Mouse (Mus musculus) kidney, embryonic 16.5 days (tissue): ENCODE data around the gene Tm7sf2. TPM values are rescaled to one million over a fixed set of nuclear protein-coding genes. Genes with fewer than 3 reads are reported as not detected.

Experiments
- ATAC-seq: fragments of 200-750 bp; cut with Nextera tagmentation; 2 replicates; pipeline ENCODE4 v1.8.0; 2017; ENCODE audit warnings: moderate TSS enrichment; ENCODE audit not compliant: low FRiP score, low TSS enrichment
- H3K27ac ChIP-seq: fragments of 300-500 bp; sonication (generic); 2 replicates; pipeline ENCODE4 v1.5.1; 2014; ENCODE audit warnings: low read length
- H3K27me3 ChIP-seq: fragments of 300-500 bp; sonication (generic); 2 replicates; pipeline ENCODE4 v1.6.1; 2014; ENCODE audit warnings: low read length, control low read depth, mixed read lengths; ENCODE audit not compliant: insufficient read depth
- H3K36me3 ChIP-seq: fragments of 300-500 bp; sonication (generic); 2 replicates; pipeline ENCODE4 v1.6.1; 2014; ENCODE audit warnings: low read length, control low read depth, mixed read lengths; ENCODE audit not compliant: insufficient read depth
- H3K4me1 ChIP-seq: fragments of 300-500 bp; sonication (generic); 2 replicates; pipeline ENCODE4 v1.6.1; 2014; ENCODE audit warnings: low read length, control low read depth, mixed read lengths; ENCODE audit not compliant: insufficient read depth
- H3K4me2 ChIP-seq: fragments of 300-500 bp; sonication (generic); replicated peaks from 2 replicates; pipeline ENCODE4 v1.6.1; 2014; ENCODE audit warnings: low read depth, low read length
- H3K4me3 ChIP-seq: fragments of 300-500 bp; sonication (generic); 2 replicates; pipeline ENCODE4 v1.5.1; 2014; ENCODE audit warnings: mild to moderate bottlenecking, low read length
- H3K9ac ChIP-seq: fragments of 300-500 bp; sonication (generic); replicated peaks from 2 replicates; pipeline ENCODE4 v1.6.1; 2014; ENCODE audit warnings: low read length
- H3K9me3 ChIP-seq: fragments of 300-500 bp; sonication (generic); 2 replicates; pipeline ENCODE4 v1.6.1; 2016; ENCODE audit warnings: low read length, control low read depth
- WGBS: fragments of 180-500 bp; shearing (Covaris S2); extraction: QIAGEN DNeasy Blood & Tissue Kit; methylation state at CpG from one replicate; pipeline ENCODE4 v1.1.7; 2014; 5-methylcytosine and 5-hydroxymethylcytosine counted together
- polyA plus RNA-seq: library from polyadenylated mRNA; unstranded; fragments of >200 nt; fragmentation: Nextera tagmentation; extraction: Ambion mirVana; gene quantifications from 2 replicates; pipeline ENCODE4 v1.2.1, GENCODE M21; 2015

The Tm7sf2 gene
- polyA plus RNA-seq, 1 experiment from 2014 or later: 22.8 TPM

DNA sequence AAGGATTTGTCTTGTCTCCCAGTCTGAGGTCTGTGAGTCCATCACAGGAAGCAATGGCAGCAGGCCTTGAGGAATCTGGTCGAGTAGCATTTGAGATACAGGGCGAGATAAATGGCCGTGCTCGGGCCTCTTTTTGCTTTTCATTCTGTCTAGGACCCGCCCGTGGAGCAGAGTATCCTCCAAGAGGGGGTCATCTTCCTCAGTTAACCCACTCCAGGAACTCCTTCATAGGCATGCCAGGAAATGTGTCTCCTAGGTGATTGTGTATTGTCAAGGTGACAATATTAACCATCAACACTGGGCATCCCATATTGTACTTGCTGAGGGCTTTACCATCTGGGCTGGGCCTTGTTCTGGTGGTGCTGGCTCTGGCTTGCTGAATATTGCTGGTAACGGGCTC is 25.9 kb upstream of the Tm7sf2 start, which contains the start of gene AC131692.1:
AC131692.1 (plus strand) TSS at position 301 of the 400 bp plus-strand sequence.
- Histone ChIP-seq H3K9ac (no peak within 1 kb of the TSS), H3K4me1 (no peaks in the 10 kb centered on the region), H3K4me3 (no peak within 1 kb of the TSS), H3K36me3 (peaks cover 31% of the 10 kb centered on the region), H3K4me2 (no peak within 1 kb of the TSS), H3K9me3 (no peaks in the 10 kb centered on the region), H3K27me3 (no peaks in the 10 kb centered on the region), H3K27ac (no peak within 1 kb of the TSS)
- ATAC-seq: no peak
- WGBS: 88% methylated on average over 7 of the region's 7 CpGs

GRCm38 (mm10) chr19:6088841-6089240 is 20.7 kb upstream of the Tm7sf2 start:
- ATAC-seq: no peak
- no peaks in the 10 kb centered on the region for H3K27me3 ChIP-seq
- no peak overlapping the region for H3K27ac ChIP-seq
- H3K36me3 ChIP-seq: peaks cover 30% of the 10 kb centered on the region
- H3K9ac ChIP-seq: no peak overlapping the region
- no peak overlapping the region for H3K4me2 ChIP-seq
- no peaks in the 10 kb centered on the region for H3K9me3 ChIP-seq
- H3K4me1 ChIP-seq: peaks cover 9% of the 10 kb centered on the region
- WGBS: 89% methylated on average over 13 of the region's 13 CpGs
- H3K4me3 ChIP-seq: no peak overlapping the region

- H3K9me3 ChIP-seq: no peaks in the 10 kb centered on the region
- peak overlapping the region; percentile 80 for H3K9ac ChIP-seq
- H3K27me3 ChIP-seq: no peaks in the 10 kb centered on the region
- ATAC-seq: peak; percentile 80
- peak overlapping the region; percentile 65 for H3K27ac ChIP-seq
- H3K4me2 ChIP-seq: peak overlapping the region; percentile 91
- WGBS: under 1% methylated on average over 17 of the region's 17 CpGs
- H3K4me1 ChIP-seq: peaks cover 15% of the 10 kb centered on the region
- H3K36me3 ChIP-seq: peaks cover 23% of the 10 kb centered on the region
- peak overlapping the region; percentile 85 for H3K4me3 ChIP-seq
Observed at GRCm38 (mm10) chr19:6085417-6085879, 17.3 kb upstream of the Tm7sf2 start.

GRCm38 (mm10) chr19:6084478-6085248 is 16.5 kb upstream of the Tm7sf2 start, which contains the start of the genes Zfpl1 and Cdca5:
TSS of gene Zfpl1 (minus strand) at chr19:6084956.
TSS of gene Cdca5 (plus strand) at chr19:6084983.
- Histone ChIP-seq H3K27me3 (no peaks in the 10 kb centered on the region), H3K4me3 (peak within 1 kb of the TSS; percentile 85), H3K4me1 (peaks cover 15% of the 10 kb centered on the region), H3K9me3 (no peaks in the 10 kb centered on the region), H3K36me3 (peaks cover 23% of the 10 kb centered on the region), H3K4me2 (peak within 1 kb of the TSS; percentile 91), H3K27ac (peak within 1 kb of the TSS; percentile 65), H3K9ac (peak within 1 kb of the TSS; percentile 80)
- WGBS: under 1% methylated on average over 58 of the region's 58 CpGs
- ATAC-seq: peak; percentile 93

DNA sequence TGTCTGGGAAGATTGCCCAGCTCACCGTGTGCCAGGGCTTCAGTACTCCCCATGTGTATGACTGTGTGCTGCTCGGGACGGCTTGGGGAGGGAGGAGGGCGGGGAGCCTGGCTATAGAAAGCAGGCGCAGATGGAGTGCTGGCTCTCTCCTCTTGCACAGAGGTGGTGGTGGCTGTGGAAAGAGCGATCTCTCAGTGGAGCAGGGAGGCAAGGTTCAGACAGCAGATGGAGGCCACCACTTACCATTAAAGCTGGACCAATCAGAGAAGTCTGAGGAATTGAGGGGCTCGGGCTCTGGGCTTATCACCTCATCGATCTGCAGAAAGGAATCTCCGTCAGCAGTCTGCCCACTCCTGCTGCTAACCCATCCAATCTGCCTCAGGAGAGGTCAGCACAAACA is 14.0 kb upstream of the Tm7sf2 start, which contains the start of gene Gm28374:
Gm28374 (minus strand) TSS at position 101 of the 400 bp plus-strand sequence.
- H3K4me2 ChIP-seq: no peak within 1 kb of the TSS
- no peaks in the 10 kb centered on the region for H3K27me3 ChIP-seq
- H3K27ac ChIP-seq: no peak within 1 kb of the TSS
- no peaks in the 10 kb centered on the region for H3K9me3 ChIP-seq
- no peak within 1 kb of the TSS for H3K4me3 ChIP-seq
- ATAC-seq: no peak
- peaks cover 15% of the 10 kb centered on the region for H3K4me1 ChIP-seq
- WGBS: 93% methylated on average over 9 of the region's 9 CpGs
- no peak within 1 kb of the TSS for H3K9ac ChIP-seq
- H3K36me3 ChIP-seq: peaks cover 19% of the 10 kb centered on the region

DNA sequence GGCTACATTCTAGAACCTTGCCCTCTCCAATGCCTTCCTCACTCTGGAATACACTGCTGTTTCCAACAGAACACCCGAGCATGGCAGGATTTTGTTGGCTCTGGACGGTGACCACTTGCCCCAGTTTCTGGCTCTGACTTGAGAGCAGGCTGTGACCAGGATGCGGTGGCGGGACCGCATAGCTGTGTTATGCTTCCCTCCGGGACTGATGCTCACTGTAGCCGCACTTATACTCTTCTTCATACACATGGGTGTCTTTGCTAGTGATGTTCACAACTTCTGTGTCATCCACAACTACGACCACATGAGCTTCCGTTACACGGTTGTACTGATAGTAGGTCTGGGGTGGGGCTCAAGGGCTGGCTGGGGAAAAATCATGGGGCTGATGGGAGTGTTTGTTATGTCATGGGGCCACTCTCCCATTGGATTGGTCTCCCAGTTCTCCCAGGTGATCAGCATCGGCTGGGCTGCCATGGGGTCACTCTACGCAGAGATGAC is 11.9 kb upstream of the Tm7sf2 start, which contains the start of gene Tmem262:
Tmem262 (plus strand) TSS at position 51 of the 498 bp plus-strand sequence.
- H3K4me2 ChIP-seq: no peak within 1 kb of the TSS
- 93% methylated on average over 12 of the region's 12 CpGs for WGBS
- H3K9ac ChIP-seq: no peak within 1 kb of the TSS
- no peak within 1 kb of the TSS for H3K4me3 ChIP-seq
- H3K27ac ChIP-seq: no peak within 1 kb of the TSS
- H3K27me3 ChIP-seq: no peaks in the 10 kb centered on the region
- no peaks in the 10 kb centered on the region for H3K9me3 ChIP-seq
- peaks cover 19% of the 10 kb centered on the region for H3K4me1 ChIP-seq
- H3K36me3 ChIP-seq: peaks cover 20% of the 10 kb centered on the region
- ATAC-seq: no peak

- H3K4me3 ChIP-seq: peak within 1 kb of the TSS; percentile 83
- WGBS: under 1% methylated on average over 33 of the region's 33 CpGs
- H3K27ac ChIP-seq: peak within 1 kb of the TSS; percentile 84
- no peaks in the 10 kb centered on the region for H3K9me3 ChIP-seq
- peak; percentile 90 for ATAC-seq
- H3K36me3 ChIP-seq: peaks cover 23% of the 10 kb centered on the region
- peak within 1 kb of the TSS; percentile 88 for H3K9ac ChIP-seq
- peaks cover 8% of the 10 kb centered on the region for H3K4me1 ChIP-seq
- H3K4me2 ChIP-seq: peak within 1 kb of the TSS; percentile 91
- no peaks in the 10 kb centered on the region for H3K27me3 ChIP-seq
Observed at GRCm38 (mm10) chr19:6076564-6077393, 8.6 kb upstream of the Tm7sf2 start, which contains the start of gene Vps51. TSS of gene Vps51 (minus strand) at chr19:6077231.

GRCm38 (mm10) chr19:6073889-6074288 is 5.7 kb upstream of the Tm7sf2 start:
- WGBS: 92% methylated on average over 5 of the region's 5 CpGs
- no peak overlapping the region for H3K4me2 ChIP-seq
- no peak overlapping the region for H3K27ac ChIP-seq
- no peaks in the 10 kb centered on the region for H3K9me3 ChIP-seq
- no peak for ATAC-seq
- no peak overlapping the region for H3K9ac ChIP-seq
- H3K4me3 ChIP-seq: no peak overlapping the region
- H3K4me1 ChIP-seq: peaks cover 8% of the 10 kb centered on the region
- H3K27me3 ChIP-seq: no peaks in the 10 kb centered on the region
- peaks cover 37% of the 10 kb centered on the region for H3K36me3 ChIP-seq

- no peak overlapping the region for H3K4me2 ChIP-seq
- H3K27me3 ChIP-seq: no peaks in the 10 kb centered on the region
- H3K4me1 ChIP-seq: peaks cover 28% of the 10 kb centered on the region
- no peaks in the 10 kb centered on the region for H3K9me3 ChIP-seq
- H3K27ac ChIP-seq: no peak overlapping the region
- no peak overlapping the region for H3K9ac ChIP-seq
- H3K4me3 ChIP-seq: no peak overlapping the region
- ATAC-seq: no peak
- peaks cover 37% of the 10 kb centered on the region for H3K36me3 ChIP-seq
- 92% methylated on average over 19 of the region's 19 CpGs for WGBS
Observed at GRCm38 (mm10) chr19:6071261-6071660, 3.1 kb upstream of the Tm7sf2 start.
